Mouse (Mus musculus): Measurements from ENCODE around the gene Ntm. TPM values are rescaled to one million over a fixed set of nuclear protein-coding genes. Genes with fewer than 3 reads are reported as not detected.

Ntm gene
- total and polyA plus RNA-seq, 3 experiments = 1.6 to 1.9 (median 1.8) TPM

DNA sequence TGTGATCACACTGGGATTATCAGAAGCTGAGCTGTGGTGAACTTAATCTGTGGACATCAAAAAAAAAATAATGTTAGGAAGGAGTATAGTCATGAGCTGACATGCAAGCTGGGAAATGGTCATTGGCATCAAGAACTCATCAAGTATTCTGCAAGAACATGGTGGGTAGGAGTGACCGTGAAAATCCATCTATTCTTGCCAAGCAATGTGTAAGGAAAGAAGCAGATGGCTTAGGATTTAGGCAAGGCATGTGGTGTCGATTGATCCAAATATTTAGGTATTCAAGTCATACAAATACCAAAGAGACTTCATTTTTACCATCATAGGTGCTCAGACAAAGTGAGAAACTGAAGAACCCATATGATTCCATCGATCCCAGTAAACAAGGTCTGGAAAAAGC, 946.1 kb downstream of the Ntm start:
- H3K9ac ChIP-seq (ENCODE audit: low read depth, low read length) = no peak overlapping the region
- H3K79me2 ChIP-seq (replicated peaks; ENCODE audit: control insufficient read depth, insufficient read depth, low read length) = no peaks in the 10 kb centered on the region
- no peak for DNase-seq
- no peaks in the 10 kb centered on the region for H3K27me3 ChIP-seq (ENCODE audit: control insufficient read depth, insufficient read depth, low read length)
- intact Hi-C loops (cut with DNase I) = no loop called here
- TF ChIP-seq EP300 (IDR thresholded peaks at IDR 0.05; ENCODE audit: insufficient read depth, low read depth, low read length) (no peak), CTCF (IDR thresholded peaks at IDR 0.05) (no peak), POLR2A (IDR thresholded peaks at IDR 0.05; ENCODE audit: insufficient read depth, low read depth, low read length) (no peak)
- H3K4me3 ChIP-seq = no peak overlapping the region
- 71% methylated on average over 3 of the region's 3 CpGs for WGBS
- H3K27ac ChIP-seq = no peak overlapping the region
- H3K36me3 ChIP-seq (ENCODE audit: control insufficient read depth, insufficient read depth, low read length) = no peaks in the 10 kb centered on the region
- no peaks in the 10 kb centered on the region for H3K4me1 ChIP-seq (ENCODE audit: control insufficient read depth, insufficient read depth, low read length)

DNA sequence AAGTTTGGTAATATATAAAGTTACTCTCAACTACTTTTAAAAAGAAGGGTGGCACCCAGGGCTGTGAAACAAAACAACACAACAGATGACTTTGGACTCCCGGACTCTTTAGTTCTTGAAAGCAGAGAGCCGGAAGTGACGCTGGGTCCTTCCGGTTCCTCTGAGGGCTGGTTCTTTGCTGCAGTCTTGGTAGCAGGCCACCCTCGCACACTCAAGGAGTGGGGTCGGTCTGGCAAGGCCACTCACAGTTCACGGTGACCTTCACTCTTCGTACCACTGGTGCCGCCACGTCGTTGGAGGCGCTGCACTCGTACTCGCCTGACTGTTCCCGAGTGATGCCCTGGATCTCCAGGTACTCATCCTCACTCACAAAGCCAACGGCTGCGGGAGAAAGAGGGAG, 949.1 kb downstream of the Ntm start:
- intact Hi-C loops (cut with DNase I) = no loop called here
- no peaks in the 10 kb centered on the region for H3K4me1 ChIP-seq (ENCODE audit: control insufficient read depth, insufficient read depth, low read length)
- no peak for TF ChIP-seq POLR2A (IDR thresholded peaks at IDR 0.05; ENCODE audit: insufficient read depth, low read depth, low read length)
- no peak for TF ChIP-seq CTCF (IDR thresholded peaks at IDR 0.05)
- no peak for TF ChIP-seq EP300 (IDR thresholded peaks at IDR 0.05; ENCODE audit: insufficient read depth, low read depth, low read length)
- no peaks in the 10 kb centered on the region for H3K27me3 ChIP-seq (ENCODE audit: control insufficient read depth, insufficient read depth, low read length)
- no peak overlapping the region for H3K4me3 ChIP-seq
- DNase-seq = no peak
- H3K9ac ChIP-seq (ENCODE audit: low read depth, low read length) = no peak overlapping the region
- WGBS = 92% methylated on average over 17 of the region's 17 CpGs
- H3K27ac ChIP-seq = no peak overlapping the region
- H3K36me3 ChIP-seq (ENCODE audit: control insufficient read depth, insufficient read depth, low read length) = no peaks in the 10 kb centered on the region
- no peaks in the 10 kb centered on the region for H3K79me2 ChIP-seq (replicated peaks; ENCODE audit: control insufficient read depth, insufficient read depth, low read length)

DNA sequence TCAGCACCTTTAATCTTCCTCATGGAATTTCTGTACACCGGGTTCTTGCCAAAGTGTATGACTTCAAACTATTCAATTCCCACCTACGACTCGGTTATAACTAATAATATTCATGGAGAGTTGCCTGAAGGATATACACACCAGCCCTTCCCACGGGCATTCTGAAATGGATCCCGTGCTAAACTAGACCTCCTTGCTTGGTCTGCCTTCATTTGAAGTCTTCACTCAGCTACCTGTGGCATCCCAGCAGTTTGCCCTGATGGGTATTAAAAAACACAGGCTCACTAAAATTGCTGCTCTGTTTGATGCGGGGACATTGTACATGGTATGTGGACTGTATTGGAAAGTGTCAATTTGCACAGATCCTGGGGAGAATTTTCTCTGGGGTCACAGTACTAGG, 950.4 kb downstream of the Ntm start:
- no peaks in the 10 kb centered on the region for H3K27me3 ChIP-seq (ENCODE audit: control insufficient read depth, insufficient read depth, low read length)
- intact Hi-C loops (cut with DNase I) = no loop called here
- 83% methylated on average over 6 of the region's 6 CpGs for WGBS
- H3K4me1 ChIP-seq (ENCODE audit: control insufficient read depth, insufficient read depth, low read length) = no peaks in the 10 kb centered on the region
- H3K4me3 ChIP-seq = no peak overlapping the region
- no peaks in the 10 kb centered on the region for H3K36me3 ChIP-seq (ENCODE audit: control insufficient read depth, insufficient read depth, low read length)
- no peaks in the 10 kb centered on the region for H3K79me2 ChIP-seq (replicated peaks; ENCODE audit: control insufficient read depth, insufficient read depth, low read length)
- no peak overlapping the region for H3K9ac ChIP-seq (ENCODE audit: low read depth, low read length)
- TF ChIP-seq CTCF (IDR thresholded peaks at IDR 0.05) (no peak), POLR2A (IDR thresholded peaks at IDR 0.05; ENCODE audit: insufficient read depth, low read depth, low read length) (no peak), EP300 (IDR thresholded peaks at IDR 0.05; ENCODE audit: insufficient read depth, low read depth, low read length) (no peak)
- DNase-seq = no peak
- H3K27ac ChIP-seq = no peak overlapping the region

DNA sequence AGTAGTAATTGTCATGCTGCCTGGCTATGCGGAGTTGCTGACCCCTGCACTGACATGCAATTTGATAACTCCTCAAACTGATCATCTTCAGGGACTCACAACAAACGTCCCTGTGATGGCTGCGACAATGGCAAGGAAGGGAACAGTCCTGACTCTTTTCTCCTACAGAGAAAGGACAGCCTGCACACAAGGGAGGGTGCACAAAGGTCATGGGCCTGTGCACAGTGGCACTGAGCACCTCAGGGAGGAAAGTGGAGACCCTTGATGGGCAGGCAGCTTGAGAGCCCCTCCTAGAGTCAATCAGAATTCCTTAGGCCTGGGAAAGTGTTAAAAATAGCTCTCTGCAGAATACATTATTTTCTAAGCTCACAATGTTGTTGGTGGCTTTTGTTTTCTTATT, 951.5 kb downstream of the Ntm start:
- WGBS = 63% methylated on average over 3 of the region's 3 CpGs
- Histone ChIP-seq H3K79me2 (replicated peaks; ENCODE audit: control insufficient read depth, insufficient read depth, low read length) (no peaks in the 10 kb centered on the region), H3K36me3 (ENCODE audit: control insufficient read depth, insufficient read depth, low read length) (no peaks in the 10 kb centered on the region)

DNA sequence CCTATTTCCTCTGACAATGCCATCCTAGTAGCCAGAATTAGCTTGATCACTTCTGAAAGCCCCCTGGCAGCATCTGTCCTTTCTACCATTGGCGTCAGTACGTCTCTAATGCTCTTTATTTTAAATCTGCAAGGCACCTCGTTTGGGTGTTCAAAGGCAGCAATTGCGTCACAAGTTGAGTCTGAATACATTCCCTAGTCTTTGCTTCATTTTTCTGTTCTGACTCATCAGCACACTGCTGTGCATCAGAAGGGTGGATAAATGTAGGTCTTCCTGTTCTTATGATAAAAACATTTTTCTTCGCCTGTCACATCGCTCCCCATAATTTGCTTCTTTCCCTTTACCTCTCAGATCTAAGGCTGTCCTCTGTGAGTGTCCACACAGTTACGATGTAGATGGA, 958.4 kb downstream of the Ntm start:
- TF ChIP-seq CTCF (IDR thresholded peaks at IDR 0.05) (no peak), POLR2A (IDR thresholded peaks at IDR 0.05; ENCODE audit: insufficient read depth, low read depth, low read length) (no peak), EP300 (IDR thresholded peaks at IDR 0.05; ENCODE audit: insufficient read depth, low read depth, low read length) (no peak)
- Histone ChIP-seq H3K27me3 (ENCODE audit: control insufficient read depth, insufficient read depth, low read length) (no peaks in the 10 kb centered on the region), H3K4me1 (ENCODE audit: control insufficient read depth, insufficient read depth, low read length) (no peaks in the 10 kb centered on the region), H3K79me2 (replicated peaks; ENCODE audit: control insufficient read depth, insufficient read depth, low read length) (no peaks in the 10 kb centered on the region), H3K36me3 (ENCODE audit: control insufficient read depth, insufficient read depth, low read length) (no peaks in the 10 kb centered on the region), H3K9ac (ENCODE audit: low read depth, low read length) (no peak overlapping the region), H3K4me3 (no peak overlapping the region), H3K27ac (no peak overlapping the region)
- intact Hi-C loops (cut with DNase I) = no loop called here
- no peak for DNase-seq
- 78% methylated on average over 7 of the region's 7 CpGs for WGBS

More for the DNA sequence above, 951.5 kb downstream of the Ntm start:
- TF ChIP-seq CTCF (IDR thresholded peaks at IDR 0.05) (no peak), POLR2A (IDR thresholded peaks at IDR 0.05; ENCODE audit: insufficient read depth, low read depth, low read length) (no peak), EP300 (IDR thresholded peaks at IDR 0.05; ENCODE audit: insufficient read depth, low read depth, low read length) (no peak)
- no peak for DNase-seq
- intact Hi-C loops (cut with DNase I) = no loop called here
- H3K9ac ChIP-seq (ENCODE audit: low read depth, low read length) = no peak overlapping the region
- no peak overlapping the region for H3K4me3 ChIP-seq
- no peaks in the 10 kb centered on the region for H3K27me3 ChIP-seq (ENCODE audit: control insufficient read depth, insufficient read depth, low read length)
- H3K4me1 ChIP-seq (ENCODE audit: control insufficient read depth, insufficient read depth, low read length) = no peaks in the 10 kb centered on the region
- H3K27ac ChIP-seq = no peak overlapping the region

DNA sequence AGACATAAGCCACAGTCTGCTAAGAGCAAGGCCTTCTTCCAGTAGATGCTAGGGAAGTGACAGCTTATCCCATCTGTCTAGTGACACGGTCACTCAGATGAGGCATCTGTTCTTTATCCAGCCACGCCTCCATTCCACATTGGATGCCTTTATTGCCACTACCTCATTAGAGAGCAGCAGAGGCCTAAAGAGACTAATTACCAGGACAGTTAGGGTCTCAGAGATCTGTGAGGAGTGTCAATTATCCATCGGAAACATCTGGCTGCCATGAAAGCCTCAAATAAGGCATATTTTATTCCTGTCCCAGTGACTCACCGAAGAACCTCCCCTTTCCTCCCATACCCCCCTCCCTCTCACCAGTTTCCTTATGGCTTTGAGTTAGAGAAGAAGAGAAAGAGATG, 963.0 kb downstream of the Ntm start:
- Histone ChIP-seq H3K9ac (ENCODE audit: low read depth, low read length) (no peak overlapping the region), H3K4me1 (ENCODE audit: control insufficient read depth, insufficient read depth, low read length) (no peaks in the 10 kb centered on the region), H3K27ac (no peak overlapping the region), H3K27me3 (ENCODE audit: control insufficient read depth, insufficient read depth, low read length) (no peaks in the 10 kb centered on the region), H3K4me3 (no peak overlapping the region), H3K79me2 (replicated peaks; ENCODE audit: control insufficient read depth, insufficient read depth, low read length) (no peaks in the 10 kb centered on the region), H3K36me3 (ENCODE audit: control insufficient read depth, insufficient read depth, low read length) (no peaks in the 10 kb centered on the region)
- TF ChIP-seq POLR2A (IDR thresholded peaks at IDR 0.05; ENCODE audit: insufficient read depth, low read depth, low read length) = no peak
- no peak for TF ChIP-seq EP300 (IDR thresholded peaks at IDR 0.05; ENCODE audit: insufficient read depth, low read depth, low read length)
- no peak for TF ChIP-seq CTCF (IDR thresholded peaks at IDR 0.05)
- intact Hi-C loops (cut with DNase I) = no loop called here
- WGBS = 60% methylated on average over 4 of the region's 4 CpGs
- DNase-seq = no peak

Measured in heart, adult 2 months (tissue).